Mouse (Mus musculus) layer of hippocampus, adult 2 months (tissue): Measurements from ENCODE around the gene Tnfrsf1b. TPM values are rescaled to one million over a fixed set of nuclear protein-coding genes. Genes with fewer than 3 reads are reported as not detected.

Experiments
- DNase-seq, 2 experiments: peaks; one replicate each; pipeline ENCODE4 v3.0.0; 2022; ENCODE audit warnings: low spot score in 2 of 2
- H3K27ac ChIP-seq: fragments of 200-600 bp; 2 replicates; pipeline ENCODE4 v1.8.1; 2022
- H3K4me3 ChIP-seq: fragments of 200-600 bp; 2 replicates; pipeline ENCODE4 v1.8.1; 2022; ENCODE audit warnings: mild to moderate bottlenecking
- CTCF ChIP-seq: fragments of 200-600 bp; conservative IDR thresholded peaks from 2 replicates; pipeline ENCODE4 v1.8.1; 2022; ENCODE audit warnings: antibody characterized with exemption, mild to moderate bottlenecking, moderate library complexity
- total RNA-seq, 2 experiments: library from RNA; stranded (reverse); gene quantifications; 2 replicates each; pipeline ENCODE4 v1.2.3; 2021

Tnfrsf1b gene
- total RNA-seq, 2 experiments from 2014 or later = 2.7 TPM

- Histone ChIP-seq H3K4me3 (no peak overlapping the region), H3K27ac (no peak overlapping the region)
- DNase-seq = no peak
- no peak for TF ChIP-seq CTCF
Observed at GRCm38 (mm10) chr4:145273923-145274322, 27.3 kb upstream of the Tnfrsf1b start.

- H3K27ac ChIP-seq = no peak overlapping the region
- no peak overlapping the region for H3K4me3 ChIP-seq
- DNase-seq = no peak
- TF ChIP-seq CTCF = no peak
Observed at GRCm38 (mm10) chr4:145272763-145273162, 26.1 kb upstream of the Tnfrsf1b start.

DNA sequence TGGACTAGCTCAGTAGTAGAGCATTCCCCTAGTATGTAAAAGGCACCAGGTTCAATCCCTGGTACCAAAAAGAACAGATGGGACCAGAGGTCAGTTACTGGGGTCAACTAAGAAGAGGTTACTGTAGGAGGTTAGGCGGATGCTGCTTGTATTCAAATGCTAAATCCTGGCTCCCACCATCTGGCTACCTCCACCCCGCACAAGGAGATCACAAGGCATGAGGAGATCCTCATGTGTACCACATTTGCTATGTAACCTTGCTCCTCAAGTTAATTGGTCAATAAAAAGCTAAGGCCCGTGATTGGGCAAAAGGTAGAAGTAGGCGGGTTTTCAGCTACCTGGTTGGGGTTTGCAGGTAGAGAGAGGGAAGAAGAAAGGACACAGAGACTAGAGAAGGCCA, 25.0 kb upstream of the Tnfrsf1b start:
- DNase-seq = no peak
- no peak for TF ChIP-seq CTCF
- no peak overlapping the region for H3K27ac ChIP-seq
- H3K4me3 ChIP-seq = no peak overlapping the region

GRCm38 (mm10) chr4:145270136-145270535, 23.5 kb upstream of the Tnfrsf1b start:
- DNase-seq = no peak
- no peak overlapping the region for H3K27ac ChIP-seq
- H3K4me3 ChIP-seq = no peak overlapping the region
- no peak for TF ChIP-seq CTCF

GRCm38 (mm10) chr4:145267631-145268110, 21.0 kb upstream of the Tnfrsf1b start:
- TF ChIP-seq CTCF = no peak
- no peak overlapping the region for H3K4me3 ChIP-seq

DNA sequence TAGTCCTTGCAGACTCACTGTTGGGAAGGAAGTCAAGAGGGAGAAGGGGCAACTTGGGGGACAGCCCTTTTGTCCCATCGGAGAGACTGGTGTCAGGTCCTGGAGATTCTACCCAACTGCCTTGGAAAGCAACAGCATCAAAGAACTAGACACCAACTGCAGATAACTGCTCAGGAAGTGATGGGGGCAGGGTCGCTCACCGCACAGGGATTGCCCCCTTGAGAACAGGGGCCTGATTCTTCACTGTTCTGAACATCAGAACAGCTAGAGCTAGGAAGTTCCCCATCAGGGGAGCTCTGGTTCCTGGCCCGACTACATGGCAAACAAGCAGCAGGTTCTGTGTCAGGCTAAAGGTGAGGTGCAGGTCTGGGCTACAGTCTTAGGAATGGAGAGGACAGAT, 19.8 kb upstream of the Tnfrsf1b start:
- H3K27ac ChIP-seq = no peak overlapping the region
- no peak for TF ChIP-seq CTCF
- H3K4me3 ChIP-seq = no peak overlapping the region
- no peak for DNase-seq

More at GRCm38 (mm10) chr4:145267631-145268110, 21.0 kb upstream of the Tnfrsf1b start:
- no peak for DNase-seq
- H3K27ac ChIP-seq = no peak overlapping the region

DNA sequence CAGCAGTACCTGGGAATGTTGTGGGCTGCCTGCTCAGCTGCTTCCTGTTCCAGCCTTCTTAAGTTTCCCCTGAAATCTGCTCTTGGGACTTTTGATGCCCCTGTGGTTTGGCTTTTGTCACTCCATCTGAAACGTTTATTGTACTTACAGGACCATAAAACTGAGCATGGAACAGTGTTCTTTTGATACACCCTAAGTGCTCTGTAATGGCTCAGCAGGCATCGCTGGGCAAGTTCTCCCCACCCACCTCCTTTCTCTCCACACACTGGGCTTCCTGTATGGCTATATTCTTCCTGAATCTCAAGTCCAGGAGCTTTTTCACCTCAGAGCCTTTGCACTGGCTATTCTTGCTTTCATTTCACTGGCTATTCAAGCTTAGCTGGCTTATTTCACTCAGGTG, 18.1 kb upstream of the Tnfrsf1b start:
- Histone ChIP-seq H3K27ac (no peak overlapping the region), H3K4me3 (no peak overlapping the region)
- no peak for DNase-seq
- no peak for TF ChIP-seq CTCF

DNA sequence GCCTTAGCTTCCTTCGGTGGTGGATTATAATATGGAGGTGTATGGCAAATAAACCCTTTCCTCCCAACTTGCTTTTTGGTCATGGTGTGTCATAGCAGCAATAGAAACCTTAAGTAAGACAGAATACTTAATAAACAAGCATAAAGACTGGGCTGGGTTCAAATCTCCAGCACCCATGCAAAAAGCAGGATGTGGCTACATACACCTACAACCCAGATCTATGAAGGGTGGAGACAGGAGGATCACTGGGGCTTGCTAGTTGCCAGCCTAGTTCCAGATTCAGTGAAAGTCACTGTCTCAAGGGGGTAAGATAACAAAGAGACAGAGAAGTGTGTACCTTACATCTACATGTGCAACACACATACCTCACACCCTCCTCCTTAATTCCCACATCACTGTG, 16.9 kb upstream of the Tnfrsf1b start:
- DNase-seq = no peak
- Histone ChIP-seq H3K27ac (no peak overlapping the region), H3K4me3 (no peak overlapping the region)
- TF ChIP-seq CTCF = no peak

DNA sequence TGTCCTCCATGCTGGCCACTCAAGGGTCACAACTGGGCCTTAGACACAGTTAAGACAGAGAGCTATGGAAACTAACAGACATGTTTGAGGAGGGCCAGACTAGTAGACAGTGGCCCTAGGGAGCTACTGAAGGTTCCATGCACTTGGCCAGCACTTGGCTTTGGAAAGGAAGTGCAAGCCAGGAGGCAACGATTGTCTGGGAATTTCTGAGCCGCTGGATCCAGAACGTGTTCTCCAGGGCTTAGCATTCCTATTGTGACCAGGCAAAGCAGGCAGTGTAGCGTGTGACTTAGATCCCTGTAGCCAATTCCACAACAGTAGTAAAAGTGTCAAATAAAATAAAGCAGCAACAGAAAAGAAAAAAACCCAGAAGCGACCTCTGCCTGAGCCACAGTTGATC, 14.1 kb upstream of the Tnfrsf1b start:
- no peak for TF ChIP-seq CTCF
- DNase-seq = no peak
- Histone ChIP-seq H3K4me3 (no peak overlapping the region), H3K27ac (no peak overlapping the region)

- no peak overlapping the region for H3K4me3 ChIP-seq
- no peak overlapping the region for H3K27ac ChIP-seq
- DNase-seq = no peak
- TF ChIP-seq CTCF = no peak
Observed at GRCm38 (mm10) chr4:145257751-145258434, 11.2 kb upstream of the Tnfrsf1b start.

- TF ChIP-seq CTCF = no peak
- Histone ChIP-seq H3K27ac (no peak overlapping the region), H3K4me3 (no peak overlapping the region)
- DNase-seq = no peak
Observed at GRCm38 (mm10) chr4:145256144-145256543, 9.5 kb upstream of the Tnfrsf1b start.

- no peak overlapping the region for H3K4me3 ChIP-seq
- DNase-seq = no peak
- no peak overlapping the region for H3K27ac ChIP-seq
- TF ChIP-seq CTCF = no peak
Observed at GRCm38 (mm10) chr4:145254418-145254817, 7.7 kb upstream of the Tnfrsf1b start.

GRCm38 (mm10) chr4:145252611-145253010, 5.9 kb upstream of the Tnfrsf1b start:
- DNase-seq = no peak
- Histone ChIP-seq H3K27ac (no peak overlapping the region), H3K4me3 (no peak overlapping the region)
- no peak for TF ChIP-seq CTCF

- TF ChIP-seq CTCF = no peak
- DNase-seq = peak in 1 of 2 experiments; percentile 28
- no peak overlapping the region for H3K27ac ChIP-seq
- no peak overlapping the region for H3K4me3 ChIP-seq
Observed at GRCm38 (mm10) chr4:145251546-145251945, 4.9 kb upstream of the Tnfrsf1b start.
